Mouse (Mus musculus) intestine, embryonic 15.5 days (tissue): ENCODE data around the gene Men1. TPM values are rescaled to one million over a fixed set of nuclear protein-coding genes. Genes with fewer than 3 reads are reported as not detected.
"Not testable (repeated sequence)": the region's sequence is repeated elsewhere in the genome, so short reads cannot be mapped to it uniquely, and the experiment has no call there.

ENCODE experiments used
- ATAC-seq: fragments of 200-750 bp; cut with Nextera tagmentation; 2 replicates; pipeline ENCODE4 v1.8.0; 2017; ENCODE audit warnings: moderate TSS enrichment, moderate library complexity
- H3K27ac ChIP-seq: fragments of 300-500 bp; sonication (generic); 2 replicates; pipeline ENCODE4 v1.5.1; 2015; ENCODE audit warnings: mild to moderate bottlenecking, inconsistent platforms
- H3K27me3 ChIP-seq: fragments of 300-500 bp; sonication (generic); replicated peaks from 2 replicates; pipeline ENCODE4 v1.6.1; 2015; ENCODE audit warnings: inconsistent platforms
- H3K36me3 ChIP-seq: fragments of 300-500 bp; sonication (generic); 2 replicates; pipeline ENCODE4 v1.6.1; 2015; ENCODE audit warnings: inconsistent platforms
- H3K4me1 ChIP-seq: fragments of 300-500 bp; sonication (generic); replicated peaks from 2 replicates; pipeline ENCODE4 v1.6.1; 2015; ENCODE audit warnings: inconsistent platforms
- H3K4me2 ChIP-seq: fragments of 300-500 bp; sonication (generic); replicated peaks from 2 replicates; pipeline ENCODE4 v1.6.1; 2015; ENCODE audit warnings: mild to moderate bottlenecking, inconsistent platforms
- H3K4me3 ChIP-seq: fragments of 300-500 bp; sonication (generic); replicated peaks from 2 replicates; pipeline ENCODE4 v1.5.1; 2015; ENCODE audit warnings: inconsistent platforms
- H3K9ac ChIP-seq: fragments of 300-500 bp; sonication (generic); 2 replicates; pipeline ENCODE4 v1.6.1; 2015; ENCODE audit warnings: inconsistent platforms
- H3K9me3 ChIP-seq: fragments of 300-500 bp; sonication (generic); 2 replicates; pipeline ENCODE4 v1.6.1; 2016; ENCODE audit warnings: inconsistent platforms
- WGBS: fragments of 180-500 bp; shearing (Covaris S2); methylation state at CpG from one replicate; pipeline ENCODE4 v1.1.7; 2015; 5-methylcytosine and 5-hydroxymethylcytosine counted together
- polyA plus RNA-seq: library from polyadenylated mRNA; unstranded; fragments of >200 nt; fragmentation: Nextera tagmentation; extraction: Ambion mirVana; gene quantifications from 2 replicates; pipeline ENCODE4 v1.2.1, GENCODE M21; 2015

Gene Men1
- polyA plus RNA-seq = 68.8 and 71.9 TPM in 2 replicates

DNA sequence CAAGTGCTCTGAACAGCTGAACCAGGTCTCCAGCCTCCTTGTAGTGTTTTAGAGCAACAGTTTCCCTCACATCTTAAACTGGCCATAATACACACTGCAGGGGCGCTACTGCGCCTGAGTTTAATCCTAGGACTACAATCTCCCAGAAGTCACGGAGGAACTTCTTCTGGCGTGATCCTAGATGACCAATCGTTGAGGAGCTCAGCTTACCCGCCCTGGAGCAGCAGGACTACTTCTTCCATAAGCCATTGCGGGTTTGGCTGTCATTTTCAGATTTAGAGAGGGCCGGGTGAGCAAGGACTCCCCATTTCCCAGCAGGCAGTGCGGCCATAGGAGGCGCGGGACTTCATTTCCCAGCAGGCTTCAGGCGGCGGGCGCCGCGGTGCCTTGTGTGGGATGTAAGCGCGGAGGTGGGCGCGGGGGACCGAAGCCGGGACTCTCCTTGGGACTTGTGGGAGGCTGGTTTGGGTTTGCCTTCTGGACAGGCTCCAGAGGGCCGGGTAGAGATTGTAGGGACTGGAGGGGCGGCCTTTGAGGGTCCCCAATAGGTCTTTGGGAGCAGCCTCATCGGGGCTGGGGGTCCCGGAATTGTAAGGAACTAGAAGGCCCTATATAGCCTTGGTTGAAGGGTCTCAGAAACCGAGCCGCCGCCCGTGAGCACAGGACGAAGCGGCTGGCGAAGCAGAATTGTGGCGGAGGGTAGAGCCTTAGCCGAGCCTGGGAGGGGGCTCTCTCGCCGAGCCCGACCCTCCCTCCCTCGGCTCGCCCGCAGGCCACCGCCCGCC lies at the start of gene Men1:
Men1 (plus strand) TSS at position 307 of the 785 bp plus-strand sequence.
- under 1% methylated on average over 43 of the region's 43 CpGs for WGBS
- peak within 1 kb of the TSS; percentile 76 for H3K4me2 ChIP-seq
- ATAC-seq = peak; percentile 95

DNA sequence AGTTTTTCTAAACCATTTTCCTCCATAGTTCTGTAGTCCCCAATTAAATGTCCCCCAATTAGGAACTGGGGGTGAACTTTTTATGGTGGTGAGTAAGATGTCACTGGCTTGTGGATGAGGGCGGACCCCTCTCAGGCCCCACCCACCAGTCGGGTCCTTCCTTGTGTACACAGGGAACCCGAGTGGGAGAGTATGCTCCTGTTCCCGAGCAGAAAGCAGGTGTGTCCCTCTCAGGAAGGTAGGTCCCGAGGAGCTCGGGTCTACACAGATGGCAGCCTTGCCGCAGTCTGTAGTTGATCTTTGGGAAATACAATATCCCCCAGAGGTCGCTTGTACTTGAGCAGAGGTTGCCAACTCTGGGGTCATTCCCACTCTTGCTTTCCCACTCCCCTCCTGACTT lies 49.6 kb upstream of the Men1 start:
- H3K36me3 ChIP-seq = peaks cover 21% of the 10 kb centered on the region
- peak overlapping the region; percentile 36 for H3K4me2 ChIP-seq
- H3K4me1 ChIP-seq = peaks cover 51% of the 10 kb centered on the region
- no peak overlapping the region; the same call in 1 of the 2 replicates for H3K9ac ChIP-seq
- 61% methylated on average over 8 of the region's 8 CpGs for whole genome bisulfite sequencing
- H3K27me3 ChIP-seq = no peaks in the 10 kb centered on the region
- H3K4me3 ChIP-seq = no peak overlapping the region
- peak; percentile 57 for ATAC-seq
- peak overlapping the region; percentile 66 for H3K27ac ChIP-seq
- no peaks in the 10 kb centered on the region for H3K9me3 ChIP-seq

More for the DNA sequence above, at the start of gene Men1:
- peak within 1 kb of the TSS; percentile 89 for H3K4me3 ChIP-seq
- peak within 1 kb of the TSS; percentile 80 for H3K27ac ChIP-seq
- H3K4me1 ChIP-seq = peaks cover 30% of the 10 kb centered on the region
- no peaks in the 10 kb centered on the region for H3K9me3 ChIP-seq
- H3K36me3 ChIP-seq = peaks cover 29% of the 10 kb centered on the region
- H3K9ac ChIP-seq = peak within 1 kb of the TSS; percentile 91
- H3K27me3 ChIP-seq = no peaks in the 10 kb centered on the region

DNA sequence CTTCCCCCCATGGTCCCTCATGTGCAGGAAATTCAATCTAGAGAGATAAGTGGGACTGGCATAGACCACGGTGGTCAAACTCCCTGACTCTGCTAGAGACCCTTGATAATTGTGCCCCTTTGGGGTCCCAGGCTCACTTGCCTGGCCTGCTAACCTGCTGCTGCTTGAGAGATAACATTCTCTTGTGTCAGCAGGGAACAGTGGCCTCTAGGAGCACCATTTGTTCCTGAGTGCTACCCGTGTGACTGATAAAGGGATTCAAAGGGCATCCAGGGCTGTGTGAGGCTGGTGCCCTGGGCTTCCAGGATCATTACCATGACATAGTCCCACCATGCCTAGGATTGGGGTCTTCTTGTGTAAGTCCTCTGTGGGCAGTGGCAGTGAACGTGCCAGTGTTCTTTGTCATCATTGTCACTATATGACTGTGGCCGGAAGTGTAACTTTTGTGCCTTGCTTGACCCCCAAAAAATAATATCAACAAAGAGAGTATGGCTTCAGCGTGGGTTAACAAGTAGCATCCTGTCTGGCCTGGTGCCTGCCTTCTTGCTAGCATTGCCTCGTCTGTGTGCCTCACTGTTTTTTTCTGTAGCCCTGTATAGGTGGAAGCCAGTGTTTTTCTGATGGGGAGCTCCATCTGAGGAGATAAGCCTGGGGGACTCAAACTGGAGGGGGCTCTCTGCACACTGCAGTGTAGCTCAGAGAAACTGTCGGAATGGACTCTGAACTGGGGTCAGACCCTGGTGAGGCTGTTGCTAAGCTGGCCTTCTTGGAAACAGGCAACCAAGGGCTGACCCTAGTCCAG lies 48.9 kb upstream of the Men1 start:
- ATAC-seq = peak; percentile 78
- peak overlapping the region; percentile 36 for H3K4me2 ChIP-seq
- H3K36me3 ChIP-seq = peaks cover 21% of the 10 kb centered on the region
- H3K27ac ChIP-seq = peak overlapping the region; percentile 66
- peaks cover 47% of the 10 kb centered on the region for H3K4me1 ChIP-seq
- 59% methylated on average over 7 of the region's 7 CpGs for WGBS
- no peaks in the 10 kb centered on the region for H3K9me3 ChIP-seq
- H3K4me3 ChIP-seq = no peak overlapping the region
- H3K9ac ChIP-seq = no peak overlapping the region; the same call in 1 of the 2 replicates
- no peaks in the 10 kb centered on the region for H3K27me3 ChIP-seq

DNA sequence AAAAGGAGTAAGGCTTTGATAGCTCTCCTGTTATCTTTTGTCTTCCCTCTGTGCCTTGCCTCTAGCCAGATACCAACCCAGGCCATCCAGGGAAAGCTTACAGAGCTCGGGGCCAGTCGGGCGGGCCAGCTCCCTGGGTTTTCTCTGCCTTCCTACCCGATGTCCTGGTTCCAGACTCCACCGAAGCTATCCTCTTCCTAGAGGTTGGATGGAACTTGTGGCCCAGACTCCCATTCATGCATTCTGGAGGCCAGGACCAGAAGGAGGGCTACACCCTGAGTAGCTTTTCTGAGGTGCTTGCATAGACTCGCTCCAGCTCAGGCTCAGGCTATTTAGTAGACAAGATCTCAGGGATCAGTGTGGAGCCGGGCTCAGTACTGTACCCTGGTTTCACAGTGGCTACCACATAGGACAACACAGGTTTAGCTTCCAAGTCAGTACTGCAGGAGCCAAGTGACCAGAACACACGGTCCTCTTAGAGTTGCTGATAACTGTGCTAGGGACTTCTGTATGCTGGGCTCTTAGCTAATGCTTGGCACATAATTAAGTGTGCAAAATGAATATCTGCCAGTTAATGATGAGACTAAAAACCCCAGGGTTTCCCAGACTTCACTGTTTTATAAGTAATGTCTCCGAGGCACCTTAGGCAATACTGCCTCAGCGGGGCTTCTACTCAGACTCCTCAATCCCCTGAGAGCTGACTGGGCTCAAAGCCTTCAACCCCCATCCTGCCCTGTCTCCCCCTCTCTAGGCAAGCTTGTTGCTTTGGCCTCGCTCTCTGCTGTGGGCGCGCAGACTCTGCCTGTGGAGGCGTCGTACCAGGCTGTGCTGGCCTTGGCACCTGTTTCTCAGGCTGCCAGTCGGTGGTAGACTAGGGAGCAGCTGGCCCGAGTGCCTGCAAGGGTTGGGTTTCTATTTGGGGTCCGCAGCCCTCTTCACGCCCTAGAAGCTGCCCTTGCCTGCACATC lies 48.1 kb upstream of the Men1 start:
- 86% methylated on average over 19 of the region's 19 CpGs for WGBS
- Histone ChIP-seq H3K9ac (no peak overlapping the region), H3K27me3 (no peaks in the 10 kb centered on the region), H3K9me3 (no peaks in the 10 kb centered on the region), H3K36me3 (peaks cover 16% of the 10 kb centered on the region; the same call in 1 of the 2 replicates), H3K4me2 (no peak overlapping the region), H3K27ac (peak overlapping the region; percentile 66; the same call in 1 of the 2 replicates), H3K4me1 (peaks cover 51% of the 10 kb centered on the region), H3K4me3 (no peak overlapping the region)
- no peak for ATAC-seq

DNA sequence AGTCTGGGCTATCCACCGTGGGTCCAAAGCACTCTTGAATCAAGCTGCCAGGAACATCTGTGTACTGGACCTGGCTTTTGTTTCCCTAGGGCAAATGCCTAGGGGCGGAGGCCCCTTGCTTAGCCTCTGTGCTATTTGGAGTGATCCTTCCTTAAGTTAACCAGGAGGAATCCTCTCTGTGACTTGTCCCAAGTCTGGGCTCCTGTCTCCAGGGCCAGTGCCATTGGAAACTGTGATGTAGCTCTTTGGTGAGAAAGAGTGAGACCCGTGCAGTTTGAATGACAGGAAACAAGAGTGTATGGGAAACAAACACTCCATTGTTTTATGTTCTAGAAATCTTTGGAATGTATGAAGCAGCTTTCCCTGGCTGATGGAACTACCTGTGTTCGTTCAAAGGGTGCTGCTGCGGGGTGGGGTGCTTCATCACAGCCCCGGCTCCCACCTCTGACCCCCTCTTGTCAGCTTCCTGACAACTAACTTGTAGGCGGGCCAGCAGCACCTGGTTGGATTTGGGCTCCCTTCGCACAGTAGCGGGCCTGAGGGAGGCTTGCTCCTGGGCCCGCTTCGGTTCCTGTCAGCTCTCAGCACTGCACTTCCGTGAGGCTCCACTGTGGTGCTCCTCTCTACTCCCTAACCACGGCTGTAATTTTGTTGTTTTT lies 46.4 kb upstream of the Men1 start:
- Histone ChIP-seq H3K27me3 (no peaks in the 10 kb centered on the region), H3K27ac (no peak overlapping the region), H3K4me1 (peaks cover 49% of the 10 kb centered on the region), H3K4me3 (no peak overlapping the region), H3K4me2 (no peak overlapping the region), H3K9me3 (no peaks in the 10 kb centered on the region), H3K36me3 (peaks cover 11% of the 10 kb centered on the region; the same call in 1 of the 2 replicates), H3K9ac (no peak overlapping the region)
- ATAC-seq = no peak
- WGBS = 66% methylated on average over 13 of the region's 13 CpGs

DNA sequence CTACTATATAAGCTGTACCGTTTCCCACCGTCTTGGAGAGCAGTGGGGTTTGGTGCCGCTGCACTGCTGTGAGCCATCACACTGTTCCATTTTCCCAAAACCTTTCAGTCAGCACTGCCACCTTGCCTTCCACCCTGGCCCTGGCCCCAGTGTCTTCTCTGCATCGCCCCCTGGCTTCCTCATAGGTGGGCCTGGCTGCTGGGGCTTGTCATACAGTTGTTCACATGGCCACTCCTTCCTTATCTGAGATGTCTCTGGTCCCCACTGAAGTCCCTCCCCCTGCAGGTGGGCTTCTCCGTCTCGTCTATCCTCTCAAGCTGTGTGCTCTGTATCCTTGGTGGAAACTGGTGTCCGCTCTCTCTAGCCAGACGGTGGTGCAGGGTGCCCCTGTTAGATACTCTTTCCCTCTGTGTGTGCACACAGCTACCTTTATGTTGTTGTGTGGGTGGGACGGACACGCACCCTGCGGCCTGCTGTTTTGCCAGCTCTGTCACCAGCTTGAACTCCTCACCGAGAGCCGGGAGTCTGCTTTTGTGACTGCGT lies 45.0 kb upstream of the Men1 start:
- peaks cover 41% of the 10 kb centered on the region for H3K4me1 ChIP-seq
- no peak overlapping the region for H3K4me3 ChIP-seq
- H3K9me3 ChIP-seq = no peaks in the 10 kb centered on the region
- peaks cover 13% of the 10 kb centered on the region for H3K36me3 ChIP-seq
- ATAC-seq = no peak
- H3K27ac ChIP-seq = no peak overlapping the region; the same call in 1 of the 2 replicates
- H3K4me2 ChIP-seq = no peak overlapping the region
- H3K27me3 ChIP-seq = no peaks in the 10 kb centered on the region
- H3K9ac ChIP-seq = no peak overlapping the region
- WGBS = 90% methylated on average over 14 of the region's 14 CpGs

DNA sequence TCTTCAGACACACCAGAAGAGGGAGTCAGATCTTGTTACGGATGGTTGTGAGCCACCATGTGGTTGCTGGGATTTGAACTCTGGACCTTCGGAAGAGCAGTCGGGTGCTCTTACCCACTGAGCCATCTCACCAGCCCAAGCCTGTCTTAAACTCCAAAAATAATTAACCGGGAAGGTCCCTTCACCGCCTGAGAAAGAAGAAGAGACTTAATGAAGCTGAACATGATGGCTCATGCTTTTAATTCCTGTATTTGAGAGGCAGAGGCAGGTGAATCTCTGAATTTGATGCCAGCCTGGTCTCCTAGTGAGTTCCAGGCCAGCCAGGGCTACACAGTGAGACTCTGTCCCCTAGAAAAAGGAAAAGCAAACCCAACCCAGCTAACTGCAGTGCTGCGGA lies 44.1 kb upstream of the Men1 start:
- H3K4me2 ChIP-seq, ATAC-seq, H3K9me3 ChIP-seq, H3K9ac ChIP-seq, H3K4me3 ChIP-seq, H3K27me3 ChIP-seq: not testable (repeated sequence)
- Histone ChIP-seq H3K36me3 (peaks cover 21% of the 10 kb centered on the region), H3K27ac (peak overlapping the region; percentile 92), H3K4me1 (peaks cover 32% of the 10 kb centered on the region)
- 82% methylated on average over 5 of the region's 6 CpGs for WGBS

DNA sequence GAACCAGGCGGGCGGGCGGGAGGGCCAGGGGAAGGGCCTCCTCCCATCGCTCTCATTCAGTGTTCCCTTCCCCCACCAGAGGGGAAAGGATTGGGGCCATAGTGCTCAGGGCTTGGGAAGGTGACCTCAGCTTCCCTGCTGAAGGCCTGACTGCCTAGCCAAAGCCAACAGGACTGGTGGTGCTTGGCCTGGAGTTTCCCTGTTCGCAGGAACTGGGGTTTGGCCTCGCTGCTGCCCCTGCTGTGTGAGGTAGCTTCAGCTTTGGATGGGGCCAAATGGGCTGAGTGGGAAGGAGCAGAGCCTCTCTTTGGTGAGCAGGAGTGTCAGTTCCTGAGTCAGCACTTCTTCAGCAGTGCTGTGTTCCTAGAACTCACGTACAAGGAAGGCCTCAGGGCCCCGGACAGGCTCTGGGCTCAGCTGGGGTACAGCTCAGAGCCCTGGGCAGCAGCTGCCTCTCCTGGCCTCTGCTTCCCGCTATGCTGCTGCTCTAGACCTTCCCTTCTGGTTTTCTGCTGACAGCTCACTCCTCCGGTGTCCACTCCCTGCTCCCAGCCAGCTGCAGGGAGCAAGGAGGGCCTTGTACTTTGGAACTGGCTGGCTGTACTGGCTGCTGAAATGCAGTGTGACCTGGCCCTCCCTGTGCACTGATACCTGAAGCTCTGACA lies 43.5 kb upstream of the Men1 start:
- Histone ChIP-seq H3K36me3 (peaks cover 26% of the 10 kb centered on the region), H3K4me1 (peaks cover 27% of the 10 kb centered on the region), H3K4me3 (no peak overlapping the region), H3K9me3 (no peaks in the 10 kb centered on the region), H3K9ac (peak overlapping the region; percentile 29; the same call in 1 of the 2 replicates), H3K27me3 (no peaks in the 10 kb centered on the region), H3K4me2 (peak overlapping the region; percentile 26; the same call in 1 of the 2 replicates), H3K27ac (peak overlapping the region; percentile 92)
- ATAC-seq = peak; percentile 94
- WGBS = 62% methylated on average over 10 of the region's 10 CpGs

DNA sequence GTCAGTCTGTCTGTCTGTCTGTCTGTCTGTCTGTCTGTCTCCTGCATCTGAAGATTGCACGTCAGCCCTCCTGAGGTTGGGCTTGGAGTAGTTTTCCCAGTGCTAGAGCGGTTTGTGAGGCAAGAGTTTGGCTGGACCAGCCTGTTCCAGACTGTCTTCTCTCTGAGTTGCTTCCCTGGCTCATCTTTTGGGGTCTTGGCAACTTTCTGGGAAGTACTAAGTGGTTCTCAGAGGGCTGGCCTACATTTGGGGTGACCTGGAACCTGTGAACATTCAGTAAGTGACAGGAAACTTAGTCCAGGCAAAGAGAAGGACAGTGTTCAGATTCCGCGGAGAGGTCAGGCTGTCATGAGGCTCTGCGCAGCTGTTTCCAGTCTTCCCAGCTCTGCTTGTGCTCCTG lies 42.5 kb upstream of the Men1 start:
- Histone ChIP-seq H3K9ac (0 out of 2 replicates have a peak overlapping the region, but pooled peaks have one; percentile 20), H3K4me2 (no peak overlapping the region), H3K4me1 (peaks cover 24% of the 10 kb centered on the region), H3K9me3 (no peaks in the 10 kb centered on the region), H3K4me3 (no peak overlapping the region), H3K27me3 (no peaks in the 10 kb centered on the region), H3K36me3 (peaks cover 24% of the 10 kb centered on the region), H3K27ac (peak overlapping the region; percentile 92)
- 82% methylated on average over 5 of the region's 5 CpGs for WGBS
- no peak for ATAC-seq

DNA sequence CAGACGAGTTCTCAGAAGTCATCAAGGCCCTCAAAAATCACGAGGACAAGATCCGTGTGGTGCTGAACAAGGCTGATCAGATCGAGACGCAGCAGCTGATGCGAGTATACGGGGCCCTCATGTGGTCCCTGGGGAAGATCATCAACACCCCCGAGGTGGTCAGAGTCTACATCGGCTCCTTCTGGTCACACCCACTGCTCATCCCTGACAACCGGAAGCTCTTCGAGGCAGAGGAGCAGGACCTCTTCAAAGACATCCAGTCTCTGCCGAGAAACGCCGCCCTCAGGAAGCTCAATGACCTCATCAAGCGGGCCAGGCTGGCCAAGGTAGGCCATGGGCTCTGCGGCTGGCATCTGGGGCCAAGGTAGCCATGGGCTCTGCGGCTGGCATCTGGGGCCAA lies 40.5 kb upstream of the Men1 start:
- no peak for ATAC-seq
- no peak overlapping the region for H3K4me2 ChIP-seq
- no peak overlapping the region for H3K4me3 ChIP-seq
- H3K27me3 ChIP-seq = no peaks in the 10 kb centered on the region
- H3K4me1 ChIP-seq = peaks cover 17% of the 10 kb centered on the region
- H3K9me3 ChIP-seq = no peaks in the 10 kb centered on the region
- H3K27ac ChIP-seq = no peak overlapping the region
- peaks cover 39% of the 10 kb centered on the region for H3K36me3 ChIP-seq
- no peak overlapping the region for H3K9ac ChIP-seq
- WGBS = 91% methylated on average over 17 of the region's 17 CpGs
